Mouse (Mus musculus) limb, embryonic 10.5 days (tissue): ENCODE measurements around the gene Sh3pxd2b. TPM values are rescaled to one million over a fixed set of nuclear protein-coding genes. Genes with fewer than 3 reads are reported as not detected.

Source experiments
- DNase-seq: peaks from one replicate; pipeline ENCODE4 v3.0.0-alpha.2; 2017; ENCODE audit warnings: low spot score
- H3K27ac ChIP-seq: fragments of 300-500 bp; sonication (generic); 2 replicates; pipeline ENCODE4 v1.5.1; 2016; ENCODE audit warnings: mild to moderate bottlenecking
- H3K27me3 ChIP-seq: fragments of 300-500 bp; sonication (generic); 2 replicates; pipeline ENCODE4 v1.6.1; 2016; ENCODE audit warnings: low read depth, mild to moderate bottlenecking; ENCODE audit not compliant: poor library complexity, severe bottlenecking
- H3K36me3 ChIP-seq: fragments of 300-500 bp; sonication (generic); 2 replicates; pipeline ENCODE4 v1.6.1; 2016; ENCODE audit warnings: mild to moderate bottlenecking, moderate library complexity
- H3K4me1 ChIP-seq: fragments of 300-500 bp; sonication (generic); 2 replicates; pipeline ENCODE4 v1.6.1; 2016
- H3K4me3 ChIP-seq: fragments of 300-500 bp; sonication (generic); 2 replicates; pipeline ENCODE4 v1.5.1; 2016; ENCODE audit warnings: mild to moderate bottlenecking, moderate library complexity
- H3K9me3 ChIP-seq: fragments of 300-500 bp; sonication (generic); replicated peaks from 2 replicates; pipeline ENCODE4 v1.6.1; 2016; ENCODE audit warnings: mild to moderate bottlenecking
- WGBS: fragments of 180-500 bp; shearing (Covaris S2); methylation state at CpG from one replicate; pipeline ENCODE4 v1.1.7; 2016; 5-methylcytosine and 5-hydroxymethylcytosine counted together
- polyA plus RNA-seq: library from polyadenylated mRNA; unstranded; fragments of >200 nt; fragmentation: Nextera tagmentation; extraction: Ambion mirVana; gene quantifications from 2 replicates; pipeline ENCODE4 v1.2.1, GENCODE M21; 2016

Gene Sh3pxd2b
- polyA plus RNA-seq, 1 experiment from 2014 or later: 31.3 TPM

DNA sequence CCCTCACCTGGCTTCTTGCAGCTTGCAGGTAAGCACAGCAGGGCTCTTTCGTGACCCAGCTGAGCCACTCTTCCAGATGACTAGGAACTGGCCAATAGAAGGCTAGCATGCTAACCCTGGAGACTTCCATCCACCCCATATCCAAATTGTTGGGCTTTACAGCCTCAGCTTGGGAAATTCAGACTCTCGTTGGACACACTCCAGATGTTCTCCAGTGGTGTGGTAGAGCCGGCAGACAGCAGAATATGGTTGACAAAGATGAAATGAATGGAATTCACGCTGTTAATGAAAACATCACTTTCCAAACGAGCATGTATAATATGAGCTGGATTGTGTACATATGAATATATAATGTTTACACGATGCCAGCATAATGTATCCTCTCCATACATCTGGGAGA, 48.2 kb downstream of the Sh3pxd2b start:
- Histone ChIP-seq H3K36me3 (peaks cover 95% of the 10 kb centered on the region), H3K4me1 (no peaks in the 10 kb centered on the region), H3K4me3 (no peak overlapping the region), H3K9me3 (no peaks in the 10 kb centered on the region), H3K27ac (no peak overlapping the region), H3K27me3 (no peaks in the 10 kb centered on the region)
- WGBS: 89% methylated on average over 6 of the region's 6 CpGs
- DNase-seq: no peak

DNA sequence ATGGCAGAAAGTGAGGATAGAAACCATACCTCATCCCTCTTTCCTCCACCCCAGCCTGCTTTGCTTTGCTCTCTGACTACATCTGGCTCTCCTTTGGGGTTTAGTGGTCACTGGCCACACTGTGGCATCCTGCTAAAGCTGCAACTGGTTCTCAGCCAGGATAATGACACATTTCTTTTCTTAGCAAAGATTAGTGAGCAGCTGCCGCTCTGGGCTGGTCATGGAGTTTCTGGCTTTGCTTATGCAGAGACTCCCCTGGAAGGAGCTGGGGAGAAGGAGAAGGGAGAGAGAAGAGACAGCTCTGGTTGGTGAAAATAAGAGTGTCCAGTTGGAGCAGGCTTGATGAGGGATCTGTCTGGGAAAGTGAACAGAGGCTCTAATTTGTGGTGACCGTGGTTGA, 50.8 kb downstream of the Sh3pxd2b start:
- Histone ChIP-seq H3K4me3 (no peak overlapping the region), H3K9me3 (no peaks in the 10 kb centered on the region), H3K36me3 (peaks cover 96% of the 10 kb centered on the region), H3K4me1 (no peaks in the 10 kb centered on the region), H3K27me3 (no peaks in the 10 kb centered on the region), H3K27ac (no peak overlapping the region)
- DNase-seq: no peak
- 75% methylated on average over 2 of the region's 2 CpGs for WGBS

DNA sequence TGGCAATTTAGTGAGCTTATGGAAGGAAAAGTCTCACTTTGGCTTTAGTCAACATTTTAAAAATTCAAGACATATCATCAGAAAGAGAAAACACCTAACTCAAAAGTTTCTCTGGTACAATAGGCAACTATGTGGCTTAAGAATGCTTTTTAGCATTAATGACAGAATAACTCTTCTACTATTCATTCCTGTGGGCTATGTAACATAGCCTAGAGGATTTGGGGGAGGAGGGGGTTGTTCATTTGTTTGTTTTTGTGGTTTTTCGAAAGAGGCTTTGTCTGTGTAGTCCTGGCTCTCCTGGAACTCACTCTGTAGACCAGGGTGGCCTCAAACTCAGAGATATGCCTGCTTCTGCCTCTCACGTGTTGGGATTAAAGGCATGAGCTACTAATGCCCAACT, 51.6 kb downstream of the Sh3pxd2b start:
- Histone ChIP-seq H3K4me1 (no peaks in the 10 kb centered on the region), H3K27ac (no peak overlapping the region), H3K36me3 (peaks cover 96% of the 10 kb centered on the region), H3K27me3 (no peaks in the 10 kb centered on the region), H3K9me3 (no peaks in the 10 kb centered on the region), H3K4me3 (no peak overlapping the region)
- 80% methylated on average over 2 of the region's 2 CpGs for WGBS
- no peak for DNase-seq

DNA sequence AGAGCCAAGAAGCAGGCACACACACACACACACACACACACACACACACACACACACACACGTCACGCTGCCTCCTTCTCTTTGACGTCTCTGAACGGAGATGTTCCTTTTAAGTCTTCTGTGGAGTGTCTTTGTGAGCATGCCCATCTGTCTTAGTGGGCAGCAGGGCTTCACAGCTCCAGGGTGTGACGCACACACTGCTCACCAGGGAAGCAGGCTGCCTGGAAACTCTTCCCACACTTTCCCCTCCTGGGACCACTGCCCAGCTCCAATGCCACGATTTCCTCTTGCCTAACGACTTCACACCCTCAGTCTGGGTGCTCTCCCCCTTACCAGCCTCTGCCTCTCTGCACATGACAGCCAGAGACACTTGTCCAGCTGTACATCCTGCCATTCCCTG, 55.1 kb downstream of the Sh3pxd2b start:
- no peaks in the 10 kb centered on the region for H3K27me3 ChIP-seq
- WGBS: 62% methylated on average over 7 of the region's 7 CpGs
- H3K4me3 ChIP-seq: no peak overlapping the region
- no peak overlapping the region for H3K27ac ChIP-seq
- H3K9me3 ChIP-seq: no peaks in the 10 kb centered on the region
- H3K36me3 ChIP-seq: peaks cover 95% of the 10 kb centered on the region
- DNase-seq: no peak
- H3K4me1 ChIP-seq: 0 out of 2 replicates have a peak, but pooled peaks cover 4% of the 10 kb centered on the region

DNA sequence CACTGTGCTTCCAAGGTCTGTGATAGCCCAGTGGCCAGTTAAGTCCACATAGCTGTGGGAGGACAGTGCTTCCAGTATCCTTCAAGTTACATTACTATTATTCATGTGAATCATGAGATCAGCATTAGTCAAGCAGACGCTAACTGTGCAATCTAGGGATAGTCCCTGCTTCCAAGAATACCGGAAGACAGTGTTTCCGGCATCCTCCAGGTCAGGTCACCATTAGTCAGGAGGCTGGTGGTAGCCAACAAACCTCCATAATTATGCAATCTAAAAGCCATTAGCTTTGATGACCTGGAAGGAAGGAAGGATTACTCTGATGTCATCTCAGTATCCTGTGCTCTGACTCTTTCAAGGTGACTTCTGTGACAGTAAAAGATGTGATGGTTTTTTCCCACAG, 57.1 kb downstream of the Sh3pxd2b start:
- H3K4me1 ChIP-seq: 0 out of 2 replicates have a peak, but pooled peaks cover 4% of the 10 kb centered on the region
- peaks cover 90% of the 10 kb centered on the region for H3K36me3 ChIP-seq
- WGBS: 87% methylated on average over 3 of the region's 3 CpGs
- no peaks in the 10 kb centered on the region for H3K27me3 ChIP-seq
- no peak overlapping the region for H3K27ac ChIP-seq
- H3K9me3 ChIP-seq: no peaks in the 10 kb centered on the region
- no peak overlapping the region for H3K4me3 ChIP-seq
- no peak for DNase-seq

DNA sequence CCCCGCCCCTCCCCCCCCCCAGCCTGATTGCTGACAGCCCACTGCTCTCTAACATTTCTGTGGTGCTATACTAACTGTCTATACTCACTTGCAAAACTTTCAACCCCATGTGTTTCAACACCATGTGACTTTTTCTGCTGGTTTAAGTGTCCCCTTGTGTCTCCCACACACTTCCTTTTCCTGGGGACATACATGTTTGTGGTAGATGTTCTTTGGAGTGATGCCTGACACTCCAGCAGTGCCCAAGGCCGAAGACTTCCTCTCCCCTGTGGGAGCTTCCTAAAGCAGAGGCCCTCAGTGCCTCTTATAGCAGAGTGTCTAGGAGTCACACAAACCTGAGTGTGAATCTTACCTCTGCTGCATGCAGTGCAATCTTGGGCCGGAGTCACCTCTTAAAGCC, 60.2 kb downstream of the Sh3pxd2b start:
- Histone ChIP-seq H3K36me3 (peaks cover 92% of the 10 kb centered on the region), H3K27ac (no peak overlapping the region), H3K9me3 (no peaks in the 10 kb centered on the region), H3K4me1 (0 out of 2 replicates have a peak, but pooled peaks cover 4% of the 10 kb centered on the region), H3K4me3 (no peak overlapping the region), H3K27me3 (no peaks in the 10 kb centered on the region)
- WGBS: 86% methylated on average over 3 of the region's 3 CpGs
- DNase-seq: no peak

DNA sequence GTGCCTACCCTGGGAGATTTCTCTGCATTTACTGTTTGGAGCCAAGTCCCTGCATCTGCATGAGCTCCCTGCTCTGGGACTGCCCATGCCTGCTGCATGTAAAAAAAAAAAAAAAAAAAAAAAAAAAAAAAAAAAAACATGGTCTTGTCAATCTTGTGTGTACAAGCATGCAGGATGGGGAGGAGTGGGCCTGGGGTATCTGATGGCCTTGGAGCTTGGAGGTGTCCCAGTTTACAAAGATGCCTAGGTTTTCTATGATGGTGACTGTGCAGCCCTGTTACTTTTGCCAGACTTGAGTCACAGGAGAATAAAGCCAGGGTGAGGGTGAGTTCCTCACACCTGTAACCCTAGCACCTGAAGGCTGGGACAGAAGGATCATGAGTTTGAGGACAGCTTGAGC, 61.4 kb downstream of the Sh3pxd2b start:
- Histone ChIP-seq H3K36me3 (peaks cover 92% of the 10 kb centered on the region), H3K4me1 (0 out of 2 replicates have a peak, but pooled peaks cover 4% of the 10 kb centered on the region), H3K9me3 (no peaks in the 10 kb centered on the region), H3K27ac (no peak overlapping the region), H3K27me3 (no peaks in the 10 kb centered on the region), H3K4me3 (no peak overlapping the region)
- DNase-seq: no peak

DNA sequence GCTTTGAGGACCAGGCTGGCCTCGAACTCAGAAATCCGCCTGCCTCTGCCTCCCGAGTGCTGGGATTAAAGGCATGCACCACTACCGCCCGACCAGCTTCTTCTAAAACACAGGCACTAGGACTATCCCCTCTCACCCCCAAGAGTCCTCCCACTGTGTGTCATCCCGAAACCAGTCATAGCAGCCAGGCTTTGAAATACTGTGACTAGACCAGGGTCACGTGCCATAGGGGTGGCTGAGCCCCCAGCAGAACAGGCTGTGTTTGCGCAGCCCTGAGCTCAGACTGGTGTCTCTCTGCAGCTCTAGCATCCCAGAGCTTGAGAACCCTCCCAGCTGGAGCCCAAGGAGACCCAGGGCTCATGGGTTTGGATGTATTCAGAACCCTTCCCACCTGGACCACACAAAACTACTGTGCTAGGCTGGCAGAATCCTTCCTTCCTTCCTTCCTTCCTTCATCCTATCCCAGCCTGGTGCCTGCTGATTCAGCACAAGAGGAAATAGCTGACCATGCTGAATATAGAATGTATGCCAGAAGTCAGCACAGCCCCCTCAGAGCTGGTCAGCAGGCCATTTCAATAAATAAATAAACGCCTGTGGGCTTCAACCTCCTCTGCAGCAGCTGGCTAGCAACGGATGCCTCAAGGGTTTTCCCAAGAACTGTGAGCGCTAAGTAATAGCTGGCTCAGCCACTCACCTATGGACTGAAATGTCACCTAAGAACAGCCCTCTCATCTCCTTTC, 62.4 kb downstream of the Sh3pxd2b start:
- Histone ChIP-seq H3K27me3 (no peaks in the 10 kb centered on the region), H3K4me1 (0 out of 2 replicates have a peak, but pooled peaks cover 3% of the 10 kb centered on the region), H3K4me3 (no peak overlapping the region), H3K36me3 (peaks cover 92% of the 10 kb centered on the region), H3K27ac (no peak overlapping the region), H3K9me3 (no peaks in the 10 kb centered on the region)
- DNase-seq: no peak
- 85% methylated on average over 11 of the region's 11 CpGs for WGBS

DNA sequence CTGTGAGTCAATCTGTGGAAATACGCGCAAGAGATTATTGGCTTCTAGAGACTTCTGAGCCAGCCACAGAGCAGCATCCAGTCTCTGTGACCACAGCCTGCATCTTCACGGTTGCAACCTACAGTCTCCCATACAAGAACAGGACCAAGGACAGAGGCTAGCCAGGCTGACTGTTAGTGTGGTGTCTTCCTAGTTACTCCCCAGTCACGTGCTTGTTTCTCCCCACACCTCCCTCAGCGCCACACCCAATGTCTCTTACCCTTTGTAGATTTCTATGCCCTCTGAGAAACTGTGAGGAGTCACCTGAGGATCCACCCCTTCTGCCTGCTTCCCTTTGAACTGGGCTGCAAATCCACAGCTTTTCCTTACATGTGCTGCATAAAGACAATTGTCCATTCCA, 72.4 kb downstream of the Sh3pxd2b start:
- H3K27me3 ChIP-seq: no peaks in the 10 kb centered on the region
- H3K4me3 ChIP-seq: no peak overlapping the region
- H3K36me3 ChIP-seq: peaks cover 96% of the 10 kb centered on the region
- H3K27ac ChIP-seq: no peak overlapping the region
- H3K4me1 ChIP-seq: no peaks in the 10 kb centered on the region
- no peak for DNase-seq
- H3K9me3 ChIP-seq: no peaks in the 10 kb centered on the region
- WGBS: 84% methylated on average over 5 of the region's 5 CpGs

DNA sequence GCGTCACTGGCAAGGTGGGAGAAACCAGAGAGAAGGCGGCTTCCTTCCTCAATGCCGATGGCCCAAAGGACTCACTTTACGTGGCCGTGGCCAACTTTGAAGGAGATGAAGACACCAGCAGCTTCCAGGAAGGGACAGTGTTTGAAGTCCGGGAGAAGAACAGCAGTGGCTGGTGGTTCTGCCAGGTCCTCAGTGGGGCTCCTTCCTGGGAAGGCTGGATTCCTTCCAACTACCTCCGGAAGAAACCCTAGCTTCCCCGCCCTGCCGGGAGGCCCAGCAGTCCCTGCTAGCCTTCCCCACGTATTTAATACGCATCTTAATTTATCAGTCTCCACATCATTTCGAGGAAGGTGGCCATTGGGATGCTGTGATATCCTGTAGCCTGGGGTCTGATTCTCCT, 75.7 kb downstream of the Sh3pxd2b start:
- no peak for DNase-seq
- H3K9me3 ChIP-seq: no peaks in the 10 kb centered on the region
- peaks cover 84% of the 10 kb centered on the region for H3K36me3 ChIP-seq
- no peak overlapping the region for H3K27ac ChIP-seq
- H3K4me1 ChIP-seq: no peaks in the 10 kb centered on the region
- WGBS: 92% methylated on average over 12 of the region's 12 CpGs
- no peaks in the 10 kb centered on the region for H3K27me3 ChIP-seq
- H3K4me3 ChIP-seq: no peak overlapping the region

DNA sequence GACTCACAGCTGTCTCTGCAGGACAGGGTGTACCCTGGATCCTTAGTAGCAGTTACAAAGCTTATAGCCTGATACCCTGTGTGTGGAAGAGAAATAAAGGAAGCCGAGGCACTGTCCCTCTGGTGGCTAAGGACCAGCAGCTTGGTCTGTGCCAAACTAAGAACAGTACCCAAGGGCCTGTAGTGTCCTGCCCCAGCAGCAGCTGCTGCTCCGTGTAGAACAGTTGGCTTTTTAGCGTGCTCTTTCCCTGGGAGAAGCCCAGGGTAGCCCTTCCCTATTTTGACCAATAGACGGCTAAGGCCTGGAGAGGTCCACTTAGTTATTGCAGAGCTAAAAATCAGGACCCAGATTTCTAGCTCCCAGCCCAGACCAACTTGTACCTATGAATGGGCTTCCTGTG, 77.0 kb downstream of the Sh3pxd2b start:
- peaks cover 75% of the 10 kb centered on the region for H3K36me3 ChIP-seq
- WGBS: 93% methylated on average over 4 of the region's 4 CpGs
- H3K4me1 ChIP-seq: no peaks in the 10 kb centered on the region
- DNase-seq: no peak
- no peaks in the 10 kb centered on the region for H3K27me3 ChIP-seq
- H3K4me3 ChIP-seq: no peak overlapping the region
- H3K27ac ChIP-seq: no peak overlapping the region
- H3K9me3 ChIP-seq: no peaks in the 10 kb centered on the region

DNA sequence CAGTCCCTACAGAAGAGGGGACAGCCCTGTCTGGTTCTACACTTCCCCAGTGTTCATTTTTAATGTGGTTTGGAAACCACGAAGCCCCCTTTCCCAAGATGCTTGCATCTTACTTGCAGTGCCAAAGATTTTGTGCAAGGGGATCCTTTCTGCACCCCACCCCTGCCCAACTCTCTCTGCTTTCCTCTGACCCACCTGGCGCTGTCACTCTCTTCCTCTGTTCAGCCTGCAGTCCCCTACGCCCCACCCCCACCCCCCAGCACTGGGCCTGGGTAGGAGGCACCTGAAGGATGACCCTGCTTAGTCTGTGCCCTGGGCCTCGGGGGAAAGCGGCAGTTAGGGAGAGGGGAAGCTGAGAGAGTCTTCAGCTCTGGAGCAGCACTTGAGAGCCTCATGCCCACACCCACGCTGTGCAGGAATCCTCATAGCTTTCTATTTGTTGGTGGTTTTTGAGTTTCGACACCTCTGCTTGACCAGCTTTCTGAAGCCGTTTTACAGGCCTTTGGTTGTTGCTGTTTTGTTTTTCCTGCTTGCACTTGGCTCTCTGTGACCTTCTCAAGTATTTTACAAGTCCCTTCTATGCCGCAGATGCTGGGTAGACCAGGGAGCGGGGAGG, 77.5 kb downstream of the Sh3pxd2b start:
- no peak for DNase-seq
- H3K27me3 ChIP-seq: no peaks in the 10 kb centered on the region
- 74% methylated on average over 10 of the region's 10 CpGs for WGBS
- H3K4me1 ChIP-seq: no peaks in the 10 kb centered on the region
- no peak overlapping the region for H3K27ac ChIP-seq
- H3K9me3 ChIP-seq: no peaks in the 10 kb centered on the region
- peaks cover 69% of the 10 kb centered on the region for H3K36me3 ChIP-seq
- no peak overlapping the region for H3K4me3 ChIP-seq

DNA sequence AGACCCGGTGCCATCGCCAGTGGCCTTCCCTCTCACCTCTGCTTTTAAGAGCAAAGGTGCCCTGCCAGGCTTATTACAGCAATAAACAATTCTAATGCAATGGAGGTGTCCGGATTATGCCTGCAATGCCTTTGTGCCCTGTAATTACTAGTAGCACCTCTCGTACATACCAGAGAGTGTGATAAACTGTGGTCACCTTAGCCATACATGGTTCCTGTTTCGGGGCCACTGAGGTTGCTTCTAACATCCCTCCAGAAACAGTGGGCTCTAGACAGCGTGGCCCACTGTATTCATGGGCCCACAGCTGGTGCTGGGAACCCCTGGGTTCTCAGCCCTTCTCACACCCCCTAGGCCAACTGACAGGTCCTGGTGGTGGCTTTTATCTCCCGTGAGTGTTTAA, 79.9 kb downstream of the Sh3pxd2b start:
- no peaks in the 10 kb centered on the region for H3K9me3 ChIP-seq
- peaks cover 45% of the 10 kb centered on the region for H3K36me3 ChIP-seq
- no peak overlapping the region for H3K4me3 ChIP-seq
- no peak overlapping the region for H3K27ac ChIP-seq
- WGBS: 58% methylated on average over 7 of the region's 7 CpGs
- DNase-seq: no peak
- H3K4me1 ChIP-seq: no peaks in the 10 kb centered on the region
- H3K27me3 ChIP-seq: no peaks in the 10 kb centered on the region
